Mouse (Mus musculus) heart, adult 2 months (tissue): ENCODE measurements around the gene Mex3b.

Experiments used
- CTCF ChIP-seq: fragments of 200-600 bp; IDR thresholded peaks from 2 replicates; pipeline ENCODE4 v1.8.1; 2022; ENCODE audit warnings: antibody characterized with exemption, mild to moderate bottlenecking, moderate library complexity
- EP300 ChIP-seq: fragments of 200-500 bp; IDR thresholded peaks from 2 replicates; pipeline ENCODE4 v1.6.1; 2011; ENCODE audit warnings: low read depth, low read length, control low read depth; ENCODE audit not compliant: insufficient read depth
- POLR2A ChIP-seq: fragments of 200-500 bp; IDR thresholded peaks from 2 replicates; pipeline ENCODE4 v1.6.1; 2011; ENCODE audit warnings: mild to moderate bottlenecking, low read depth, low read length, control low read depth; ENCODE audit not compliant: insufficient read depth

DNA sequence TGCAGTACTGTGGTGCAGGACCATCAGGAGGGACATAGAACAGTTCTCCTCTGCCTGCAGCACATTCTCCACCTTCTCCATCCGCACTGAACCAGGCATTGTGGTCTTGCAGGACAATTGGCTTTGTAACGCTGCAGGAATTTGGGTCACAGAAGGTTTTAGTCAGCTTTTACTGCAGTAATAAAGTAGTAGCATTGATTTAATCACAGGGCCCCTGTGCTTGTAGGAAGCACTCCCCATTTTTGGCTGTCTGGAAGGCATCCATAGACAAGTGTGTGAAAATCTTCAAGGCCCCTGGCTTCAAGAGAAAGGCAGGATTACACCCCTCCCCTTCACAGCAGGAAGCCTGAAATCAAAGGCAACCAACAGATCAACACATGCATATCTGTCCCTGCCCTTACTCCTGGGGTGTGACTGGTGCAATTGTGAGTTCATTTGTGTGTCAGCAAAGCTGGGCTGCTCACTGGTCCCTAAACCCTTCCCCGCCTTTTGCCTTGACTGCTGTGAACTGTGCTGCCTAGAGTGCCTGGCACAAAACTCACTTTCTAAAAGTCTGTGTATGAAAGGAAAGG, 12.9 kb upstream of the Mex3b start:
- TF ChIP-seq CTCF = no peak
- no peak for TF ChIP-seq POLR2A
- TF ChIP-seq EP300 = no peak
